Mouse (Mus musculus) granulocyte monocyte progenitor cell, adult 5-6 weeks (primary cell): ENCODE measurements around the gene Rxra. TPM values are rescaled to one million over a fixed set of nuclear protein-coding genes. Genes with fewer than 3 reads are reported as not detected.

Experiments used
- ATAC-seq: replicated peaks from 2 replicates; pipeline ENCODE4 v1.8.0; 2016; ENCODE audit warnings: mild to moderate bottlenecking, moderate TSS enrichment, inconsistent platforms; ENCODE audit not compliant: poor library complexity, severe bottlenecking
- total RNA-seq, 2 experiments: library from RNA; stranded (forward) in 1 of 2; stranded (reverse) in 1 of 2; fragments of 200-712, 200-1000 nt in 1 of 2; fragments of >200 nt in 1 of 2; fragmentation: Nextera tagmentation in 1 of 2; gene quantifications; 2 replicates each; pipeline ENCODE4 v1.2.3; 2014 to 2017

Gene Rxra
- total RNA-seq, 2 experiments from 2014 or later: 0.77 to 1.8 TPM

- ATAC-seq: peak; percentile 58; the same call in 1 of the 2 replicates
Measured at GRCm38 (mm10) chr2:27730002-27730905, 54.0 kb downstream of the Rxra start.

GRCm38 (mm10) chr2:27733021-27733420, 56.8 kb downstream of the Rxra start:
- ATAC-seq: no peak

GRCm38 (mm10) chr2:27734328-27734727, 58.1 kb downstream of the Rxra start:
- ATAC-seq: no peak

- ATAC-seq: no peak
Measured at GRCm38 (mm10) chr2:27734800-27735199, 58.6 kb downstream of the Rxra start.

- no peak for ATAC-seq
Measured at GRCm38 (mm10) chr2:27736802-27737201, 60.6 kb downstream of the Rxra start.

- ATAC-seq: no peak
Measured at GRCm38 (mm10) chr2:27738396-27738795, 62.2 kb downstream of the Rxra start.

- peak; percentile 89 for ATAC-seq
Measured at GRCm38 (mm10) chr2:27740091-27740608, 63.9 kb downstream of the Rxra start.

- ATAC-seq: no peak
Measured at GRCm38 (mm10) chr2:27743177-27743576, 66.9 kb downstream of the Rxra start.

GRCm38 (mm10) chr2:27743863-27744611, 67.8 kb downstream of the Rxra start:
- no peak for ATAC-seq

GRCm38 (mm10) chr2:27744612-27745351, 68.5 kb downstream of the Rxra start:
- peak; percentile 47 for ATAC-seq

GRCm38 (mm10) chr2:27745673-27746620, 69.7 kb downstream of the Rxra start:
- ATAC-seq: no peak

- no peak for ATAC-seq
Measured at GRCm38 (mm10) chr2:27746854-27747253, 70.6 kb downstream of the Rxra start.

GRCm38 (mm10) chr2:27748984-27749383, 72.7 kb downstream of the Rxra start:
- ATAC-seq: no peak

- ATAC-seq: no peak
Measured at GRCm38 (mm10) chr2:27750399-27751134, 74.3 kb downstream of the Rxra start.

- ATAC-seq: no peak
Measured at GRCm38 (mm10) chr2:27751135-27751519, 74.9 kb downstream of the Rxra start.

GRCm38 (mm10) chr2:27751803-27752202, 75.6 kb downstream of the Rxra start:
- no peak for ATAC-seq

GRCm38 (mm10) chr2:27754094-27754493, 77.9 kb downstream of the Rxra start:
- ATAC-seq: no peak

- no peak for ATAC-seq
Measured at GRCm38 (mm10) chr2:27755986-27756641, 79.9 kb downstream of the Rxra start.
